Mouse (Mus musculus) myocyte (in vitro differentiated cells): ENCODE data around the gene Taf9. TPM values are rescaled to one million over a fixed set of nuclear protein-coding genes. Genes with fewer than 3 reads are reported as not detected.

Experiments
- H3K27me3 ChIP-seq: one replicate; pipeline ENCODE4 v1.6.1; 2011; ENCODE audit not compliant: control insufficient read depth, insufficient read depth, insufficient read length
- H3K36me3 ChIP-seq: one replicate; pipeline ENCODE4 v1.6.1; 2011; ENCODE audit not compliant: control insufficient read depth, insufficient read depth
- H3K4me2 ChIP-seq: one replicate; pipeline ENCODE4 v1.6.1; 2011; ENCODE audit warnings: low read depth, control low read depth
- H3K4me3 ChIP-seq: one replicate; pipeline ENCODE4 v1.5.1; 2011; ENCODE audit warnings: mild to moderate bottlenecking, control low read depth, moderate library complexity
- H3K79me2 ChIP-seq: one replicate; pipeline ENCODE4 v1.6.1; 2011; ENCODE audit not compliant: control insufficient read depth, insufficient read depth
- H3ac ChIP-seq: one replicate; pipeline ENCODE4 v1.6.1; 2011; ENCODE audit not compliant: control insufficient read depth, insufficient read length
- CEBPB ChIP-seq: IDR thresholded peaks from 2 replicates; pipeline ENCODE4 v1.6.1; 2011; ENCODE audit warnings: mild to moderate bottlenecking, moderate library complexity; ENCODE audit not compliant: poor library complexity, insufficient read depth, severe bottlenecking
- E2F4 ChIP-seq: IDR thresholded peaks from one replicate; pipeline ENCODE4 v1.6.1; 2011; ENCODE audit warnings: mild to moderate bottlenecking, control low read depth, moderate library complexity; ENCODE audit not compliant: insufficient read depth
- MAX ChIP-seq: IDR thresholded peaks from one replicate; pipeline ENCODE4 v1.6.1; 2011; ENCODE audit warnings: low read depth, mild to moderate bottlenecking, control low read depth
- MYOD1 ChIP-seq, 3 experiments: IDR thresholded peaks; one replicate each; pipeline ENCODE4 v1.6.1; 2011; ENCODE audit warnings: control low read depth in 2 of 3, low read depth in 2 of 3, mild to moderate bottlenecking in 2 of 3, moderate library complexity in 1 of 3; ENCODE audit not compliant: insufficient read length in 2 of 3, control insufficient read depth in 1 of 3
- MYOG ChIP-seq, 3 experiments: IDR thresholded peaks; one replicate each; pipeline ENCODE4 v1.6.1; 2011; ENCODE audit warnings: control low read depth in 2 of 3, low read depth in 2 of 3, mild to moderate bottlenecking in 2 of 3; ENCODE audit not compliant: insufficient read length in 2 of 3, control insufficient read depth in 1 of 3, insufficient read depth in 1 of 3
- POLR2A ChIP-seq: IDR thresholded peaks from one replicate; pipeline ENCODE4 v1.6.1; 2011; ENCODE audit warnings: low read depth, mild to moderate bottlenecking, control low read depth, moderate library complexity; ENCODE audit not compliant: insufficient read length
- POLR2AphosphoS2 ChIP-seq: IDR thresholded peaks from one replicate; pipeline ENCODE4 v1.6.1; 2011; ENCODE audit warnings: low read depth, control low read depth; ENCODE audit not compliant: insufficient read length
- REST ChIP-seq: IDR thresholded peaks from one replicate; pipeline ENCODE4 v1.6.1; 2011; ENCODE audit warnings: mild to moderate bottlenecking, control low read depth, moderate library complexity; ENCODE audit not compliant: insufficient read depth, insufficient read length
- SRF ChIP-seq: IDR thresholded peaks from one replicate; pipeline ENCODE4 v1.6.1; 2011; ENCODE audit warnings: low read depth; ENCODE audit not compliant: control insufficient read depth, insufficient read length
- TCF12 ChIP-seq: IDR thresholded peaks from one replicate; pipeline ENCODE4 v1.6.1; 2011; ENCODE audit warnings: mild to moderate bottlenecking, control low read depth; ENCODE audit not compliant: poor library complexity, insufficient read depth, severe bottlenecking
- TCF3 ChIP-seq: IDR thresholded peaks from one replicate; pipeline ENCODE4 v1.6.1; 2011; ENCODE audit warnings: low read depth, control low read depth; ENCODE audit not compliant: insufficient read length
- USF1 ChIP-seq: IDR thresholded peaks from one replicate; pipeline ENCODE4 v1.6.1; 2011; ENCODE audit warnings: low read depth, mild to moderate bottlenecking, control low read depth, moderate library complexity
- polyA plus RNA-seq: library from polyadenylated mRNA; unstranded; fragments of >200 nt; fragmentation: generic; extraction: Trizol; gene quantifications from one replicate; pipeline ENCODE4 v1.2.1, GENCODE M21; 2012; ENCODE audit warnings: missing spikeins

Gene Taf9
- polyA plus RNA-seq, 1 experiment = 5.3 TPM

GRCm38 (mm10) chr13:100684355-100684754 is 33.0 kb downstream of the Taf9 start:
- TF ChIP-seq TCF12 (no peak), MAX (no peak), MYOG (IDR thresholded peaks at IDR 0.05; ENCODE audit: control insufficient read depth in 1 of 3, insufficient read depth in 1 of 3, insufficient read length in 2 of 3, low read depth in 2 of 3) (no peak), SRF (no peak), POLR2AphosphoS2 (no peak), E2F4 (no peak), TCF3 (no peak), REST (no peak), POLR2A (no peak), CEBPB (no peak), USF1 (no peak), MYOD1 (IDR thresholded peaks at IDR 0.05; ENCODE audit: control insufficient read depth in 1 of 3, insufficient read length in 2 of 3, low read depth in 2 of 3) (no peak)
- Histone ChIP-seq H3K4me3 (no peak overlapping the region), H3K79me2 (no peaks in the 10 kb centered on the region), H3K27me3 (no peaks in the 10 kb centered on the region), H3ac (no peak overlapping the region), H3K36me3 (no peaks in the 10 kb centered on the region), H3K4me2 (no peak overlapping the region)

- no peaks in the 10 kb centered on the region for H3K36me3 ChIP-seq
- H3ac ChIP-seq = no peak overlapping the region
- H3K27me3 ChIP-seq = no peaks in the 10 kb centered on the region
- H3K4me3 ChIP-seq = no peak overlapping the region
- H3K79me2 ChIP-seq = no peaks in the 10 kb centered on the region
- no peak for TF ChIP-seq SRF
- no peak for TF ChIP-seq MYOD1 (IDR thresholded peaks at IDR 0.05; ENCODE audit: control insufficient read depth in 1 of 3, insufficient read length in 2 of 3, low read depth in 2 of 3)
- TF ChIP-seq POLR2A = no peak
- TF ChIP-seq TCF3 = no peak
- TF ChIP-seq POLR2AphosphoS2 = no peak
- TF ChIP-seq REST = no peak
- no peak for TF ChIP-seq MAX
- no peak for TF ChIP-seq CEBPB
- TF ChIP-seq MYOG (IDR thresholded peaks at IDR 0.05; ENCODE audit: control insufficient read depth in 1 of 3, insufficient read depth in 1 of 3, insufficient read length in 2 of 3, low read depth in 2 of 3) = no peak
- TF ChIP-seq TCF12 = no peak
- no peak for TF ChIP-seq USF1
- no peak overlapping the region for H3K4me2 ChIP-seq
These were observed 36.1 kb downstream of the Taf9 start for GRCm38 (mm10) chr13:100687513-100687912.

- Histone ChIP-seq H3K4me3 (no peak overlapping the region), H3K4me2 (no peak overlapping the region), H3K79me2 (no peaks in the 10 kb centered on the region), H3ac (no peak overlapping the region), H3K36me3 (peaks cover 16% of the 10 kb centered on the region), H3K27me3 (no peaks in the 10 kb centered on the region)
- TF ChIP-seq TCF12 (no peak), POLR2AphosphoS2 (no peak), SRF (no peak), USF1 (no peak), CEBPB (no peak), TCF3 (no peak), MAX (no peak), POLR2A (no peak), REST (no peak), E2F4 (no peak), MYOG (IDR thresholded peaks at IDR 0.05; ENCODE audit: control insufficient read depth in 1 of 3, insufficient read depth in 1 of 3, insufficient read length in 2 of 3, low read depth in 2 of 3) (no peak), MYOD1 (IDR thresholded peaks at IDR 0.05; ENCODE audit: control insufficient read depth in 1 of 3, insufficient read length in 2 of 3, low read depth in 2 of 3) (no peak)
These were observed 46.2 kb downstream of the Taf9 start for GRCm38 (mm10) chr13:100697541-100697940.

- Histone ChIP-seq H3ac (no peak overlapping the region), H3K27me3 (no peaks in the 10 kb centered on the region), H3K4me2 (no peak overlapping the region), H3K36me3 (peaks cover 28% of the 10 kb centered on the region), H3K4me3 (no peak overlapping the region), H3K79me2 (no peaks in the 10 kb centered on the region)
- TF ChIP-seq MYOD1 (IDR thresholded peaks at IDR 0.05; ENCODE audit: control insufficient read depth in 1 of 3, insufficient read length in 2 of 3, low read depth in 2 of 3) (no peak), MYOG (IDR thresholded peaks at IDR 0.05; ENCODE audit: control insufficient read depth in 1 of 3, insufficient read depth in 1 of 3, insufficient read length in 2 of 3, low read depth in 2 of 3) (no peak), POLR2A (no peak), CEBPB (no peak), TCF12 (no peak), POLR2AphosphoS2 (no peak), REST (no peak), MAX (no peak), SRF (no peak), TCF3 (no peak), E2F4 (no peak), USF1 (no peak)
These were observed 47.5 kb downstream of the Taf9 start for GRCm38 (mm10) chr13:100698866-100699265.

- no peaks in the 10 kb centered on the region for H3K79me2 ChIP-seq
- H3K36me3 ChIP-seq = peaks cover 44% of the 10 kb centered on the region
- no peak overlapping the region for H3K4me3 ChIP-seq
- H3K4me2 ChIP-seq = no peak overlapping the region
- TF ChIP-seq MYOD1 (IDR thresholded peaks at IDR 0.05; ENCODE audit: control insufficient read depth in 1 of 3, insufficient read length in 2 of 3, low read depth in 2 of 3) = no peak
- TF ChIP-seq REST = no peak
- TF ChIP-seq TCF12 = no peak
- no peak for TF ChIP-seq USF1
- no peak for TF ChIP-seq POLR2AphosphoS2
- TF ChIP-seq TCF3 = no peak
- TF ChIP-seq MAX = no peak
- no peak for TF ChIP-seq POLR2A
- no peak for TF ChIP-seq MYOG (IDR thresholded peaks at IDR 0.05; ENCODE audit: control insufficient read depth in 1 of 3, insufficient read depth in 1 of 3, insufficient read length in 2 of 3, low read depth in 2 of 3)
- no peak for TF ChIP-seq CEBPB
- TF ChIP-seq SRF = no peak
- no peak for TF ChIP-seq E2F4
- H3ac ChIP-seq = no peak overlapping the region
- no peaks in the 10 kb centered on the region for H3K27me3 ChIP-seq
These were observed 52.1 kb downstream of the Taf9 start for GRCm38 (mm10) chr13:100703468-100703867.
